Mouse (Mus musculus): Measurements from ENCODE around the gene Adam17. TPM values are rescaled to one million over a fixed set of nuclear protein-coding genes. Genes with fewer than 3 reads are reported as not detected.

Adam17 gene
- polyA plus RNA-seq, 1 experiment: 17.8 TPM

DNA sequence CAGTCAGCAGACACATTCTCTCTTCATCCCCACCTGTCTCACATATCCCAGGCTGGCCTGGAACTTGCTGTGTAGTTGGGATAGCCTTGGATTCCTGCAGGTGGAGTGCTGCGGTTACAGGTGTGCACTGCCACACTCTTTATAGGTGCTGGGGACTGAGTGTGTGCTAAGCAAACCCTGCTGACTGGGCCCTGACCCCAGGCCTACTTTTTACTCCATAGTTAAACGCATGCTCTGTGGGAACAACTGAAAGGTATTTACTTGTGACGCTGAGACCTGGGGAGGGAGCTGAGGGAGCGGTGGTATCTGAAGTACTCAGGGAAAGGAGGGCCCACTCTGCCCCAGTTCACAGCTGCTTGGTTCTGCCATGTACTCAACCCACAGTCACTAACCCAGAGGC, 51.1 kb downstream of the Adam17 start:
- no peaks in the 10 kb centered on the region; the same call in 1 of the 2 replicates for H3K4me1 ChIP-seq (ENCODE audit: control insufficient read depth, insufficient read depth, low read length)
- H3K27ac ChIP-seq (ENCODE audit: control insufficient read depth, insufficient read depth, low read depth, low read length): no peak overlapping the region
- H3K36me3 ChIP-seq (ENCODE audit: control insufficient read depth, insufficient read depth, low read length): peaks cover 1% of the 10 kb centered on the region
- H3K27me3 ChIP-seq (ENCODE audit: control insufficient read depth, insufficient read depth, low read length): no peaks in the 10 kb centered on the region
- no peak for TF ChIP-seq CTCF (IDR thresholded peaks at IDR 0.05; ENCODE audit: control insufficient read depth, insufficient read depth, insufficient replicate concordance, low read depth, low read length)
- TF ChIP-seq POLR2A (IDR thresholded peaks at IDR 0.05; ENCODE audit: control insufficient read depth, low read depth, low read length): no peak
- no peak overlapping the region for H3K4me3 ChIP-seq (ENCODE audit: control insufficient read depth, low read depth, low read length)

DNA sequence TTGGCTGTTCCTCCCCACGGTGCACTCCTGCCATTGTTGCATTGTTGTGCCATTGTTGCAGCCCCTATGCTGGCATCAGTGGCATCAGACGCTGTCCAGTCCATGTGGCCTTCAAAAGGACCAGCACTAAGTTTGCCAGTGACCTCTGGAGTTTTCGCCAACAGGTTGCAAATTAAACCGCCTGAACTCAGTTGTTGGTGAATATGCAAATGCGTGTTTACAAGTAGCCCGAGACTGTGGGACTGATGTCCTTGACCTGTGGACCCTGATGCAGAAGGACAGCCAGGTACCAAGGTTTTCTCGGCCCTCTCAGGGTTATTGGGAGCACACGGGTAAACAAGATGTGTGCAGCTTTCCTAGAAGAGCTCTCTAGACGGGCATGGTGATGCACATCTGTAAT, 52.3 kb downstream of the Adam17 start:
- no peak overlapping the region for H3K27ac ChIP-seq (ENCODE audit: control insufficient read depth, insufficient read depth, low read depth, low read length)
- peaks cover 1% of the 10 kb centered on the region for H3K36me3 ChIP-seq (ENCODE audit: control insufficient read depth, insufficient read depth, low read length)
- no peaks in the 10 kb centered on the region for H3K27me3 ChIP-seq (ENCODE audit: control insufficient read depth, insufficient read depth, low read length)
- peaks cover 2% of the 10 kb centered on the region; the same call in 1 of the 2 replicates for H3K4me1 ChIP-seq (ENCODE audit: control insufficient read depth, insufficient read depth, low read length)
- H3K4me3 ChIP-seq (ENCODE audit: control insufficient read depth, low read depth, low read length): no peak overlapping the region
- TF ChIP-seq POLR2A (IDR thresholded peaks at IDR 0.05; ENCODE audit: control insufficient read depth, low read depth, low read length) (no peak), CTCF (IDR thresholded peaks at IDR 0.05; ENCODE audit: control insufficient read depth, insufficient read depth, insufficient replicate concordance, low read depth, low read length) (no peak)

GRCm38 (mm10) chr12:21320317-21320716, 53.1 kb downstream of the Adam17 start:
- peaks cover 1% of the 10 kb centered on the region for H3K36me3 ChIP-seq (ENCODE audit: control insufficient read depth, insufficient read depth, low read length)
- TF ChIP-seq CTCF (IDR thresholded peaks at IDR 0.05; ENCODE audit: control insufficient read depth, insufficient read depth, insufficient replicate concordance, low read depth, low read length) (no peak), POLR2A (IDR thresholded peaks at IDR 0.05; ENCODE audit: control insufficient read depth, low read depth, low read length) (no peak)
- H3K27me3 ChIP-seq (ENCODE audit: control insufficient read depth, insufficient read depth, low read length): no peaks in the 10 kb centered on the region
- no peak overlapping the region for H3K4me3 ChIP-seq (ENCODE audit: control insufficient read depth, low read depth, low read length)
- no peak overlapping the region for H3K27ac ChIP-seq (ENCODE audit: control insufficient read depth, insufficient read depth, low read depth, low read length)
- peaks cover 5% of the 10 kb centered on the region for H3K4me1 ChIP-seq (ENCODE audit: control insufficient read depth, insufficient read depth, low read length)

GRCm38 (mm10) chr12:21318143-21318895, 55.1 kb downstream of the Adam17 start:
- no peak for TF ChIP-seq POLR2A (IDR thresholded peaks at IDR 0.05; ENCODE audit: control insufficient read depth, low read depth, low read length)
- peak; percentile 35; the same call in 1 of the 2 replicates for TF ChIP-seq CTCF (IDR thresholded peaks at IDR 0.05; ENCODE audit: control insufficient read depth, insufficient read depth, insufficient replicate concordance, low read depth, low read length)
- Histone ChIP-seq H3K4me1 (ENCODE audit: control insufficient read depth, insufficient read depth, low read length) (peaks cover 5% of the 10 kb centered on the region), H3K36me3 (ENCODE audit: control insufficient read depth, insufficient read depth, low read length) (no peaks in the 10 kb centered on the region), H3K27me3 (ENCODE audit: control insufficient read depth, insufficient read depth, low read length) (no peaks in the 10 kb centered on the region), H3K27ac (ENCODE audit: control insufficient read depth, insufficient read depth, low read depth, low read length) (no peak overlapping the region), H3K4me3 (ENCODE audit: control insufficient read depth, low read depth, low read length) (no peak overlapping the region)

- no peak overlapping the region for H3K27ac ChIP-seq (ENCODE audit: control insufficient read depth, insufficient read depth, low read depth, low read length)
- peak overlapping the region; percentile 97; the same call in 1 of the 2 replicates for H3K4me3 ChIP-seq (ENCODE audit: control insufficient read depth, low read depth, low read length)
- no peaks in the 10 kb centered on the region for H3K36me3 ChIP-seq (ENCODE audit: control insufficient read depth, insufficient read depth, low read length)
- H3K27me3 ChIP-seq (ENCODE audit: control insufficient read depth, insufficient read depth, low read length): no peaks in the 10 kb centered on the region
- peaks cover 5% of the 10 kb centered on the region for H3K4me1 ChIP-seq (ENCODE audit: control insufficient read depth, insufficient read depth, low read length)
- TF ChIP-seq POLR2A (IDR thresholded peaks at IDR 0.05; ENCODE audit: control insufficient read depth, low read depth, low read length) (no peak), CTCF (IDR thresholded peaks at IDR 0.05; ENCODE audit: control insufficient read depth, insufficient read depth, insufficient replicate concordance, low read depth, low read length) (no peak)
Measured at GRCm38 (mm10) chr12:21316869-21317265, 56.6 kb downstream of the Adam17 start.

DNA sequence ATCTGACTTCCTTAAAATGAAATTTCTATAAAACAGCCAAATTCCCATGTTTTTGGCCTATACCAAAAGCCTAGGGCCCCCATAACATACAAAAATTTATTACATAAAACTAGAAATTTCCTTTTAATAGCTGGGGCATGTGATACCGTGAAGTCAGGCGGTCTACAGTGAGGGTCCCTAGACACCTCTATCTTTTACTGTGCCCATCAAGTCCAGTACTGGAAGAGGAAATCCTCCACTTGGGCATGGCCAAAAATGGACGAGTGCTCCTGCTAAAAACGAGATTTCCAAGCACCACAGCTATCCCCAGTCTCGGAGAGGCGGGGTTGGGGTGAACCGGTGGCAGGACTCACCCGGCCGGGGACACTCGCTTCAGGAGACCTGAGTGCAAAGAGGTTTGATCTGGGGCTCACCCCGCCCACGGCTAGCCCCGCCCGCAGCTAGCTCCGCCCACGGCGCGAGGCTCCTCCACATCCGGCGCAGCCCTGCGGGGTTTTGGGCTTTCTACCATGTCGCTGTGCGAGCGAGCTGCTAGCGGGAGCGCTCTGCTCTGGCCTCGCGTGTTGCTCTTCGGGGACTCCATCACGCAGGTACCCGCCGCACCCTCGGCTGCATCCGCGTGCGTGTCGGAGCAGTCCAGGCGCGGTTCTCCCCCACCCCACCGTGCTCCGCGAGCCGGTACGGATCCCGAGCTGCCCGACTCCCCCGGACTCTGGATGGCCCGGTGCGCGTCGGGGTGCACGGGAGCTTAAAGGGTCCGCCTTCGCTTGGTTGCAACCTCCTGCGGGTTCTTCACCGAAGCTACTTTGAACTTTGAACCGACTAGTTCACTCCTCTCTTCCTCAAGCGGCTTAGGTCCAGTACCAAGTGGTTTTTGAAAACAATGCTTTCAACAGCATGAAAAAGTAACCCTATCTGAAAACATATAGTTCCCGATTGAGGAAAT, 57.2 kb downstream of the Adam17 start, which contains the start of gene Iah1:
Iah1 (plus strand) TSS at position 467 of the 946 bp plus-strand sequence.
- peaks cover 5% of the 10 kb centered on the region for H3K4me1 ChIP-seq (ENCODE audit: control insufficient read depth, insufficient read depth, low read length)
- peak within 1 kb of the TSS; percentile 97 for H3K4me3 ChIP-seq (ENCODE audit: control insufficient read depth, low read depth, low read length)
- no peaks in the 10 kb centered on the region for H3K36me3 ChIP-seq (ENCODE audit: control insufficient read depth, insufficient read depth, low read length)
- no peaks in the 10 kb centered on the region for H3K27me3 ChIP-seq (ENCODE audit: control insufficient read depth, insufficient read depth, low read length)
- peak within 1 kb of the TSS; percentile 71 for H3K27ac ChIP-seq (ENCODE audit: control insufficient read depth, insufficient read depth, low read depth, low read length)
- TF ChIP-seq POLR2A (IDR thresholded peaks at IDR 0.05; ENCODE audit: control insufficient read depth, low read depth, low read length) (peak; percentile 64; the same call in 1 of the 2 replicates), CTCF (IDR thresholded peaks at IDR 0.05; ENCODE audit: control insufficient read depth, insufficient read depth, insufficient replicate concordance, low read depth, low read length) (no peak)

GRCm38 (mm10) chr12:21312201-21312600, 61.2 kb downstream of the Adam17 start:
- H3K36me3 ChIP-seq (ENCODE audit: control insufficient read depth, insufficient read depth, low read length): no peaks in the 10 kb centered on the region; the same call in 1 of the 2 replicates
- no peak for TF ChIP-seq CTCF (IDR thresholded peaks at IDR 0.05; ENCODE audit: control insufficient read depth, insufficient read depth, insufficient replicate concordance, low read depth, low read length)
- no peak for TF ChIP-seq POLR2A (IDR thresholded peaks at IDR 0.05; ENCODE audit: control insufficient read depth, low read depth, low read length)
- H3K4me3 ChIP-seq (ENCODE audit: control insufficient read depth, low read depth, low read length): no peak overlapping the region
- peaks cover 4% of the 10 kb centered on the region for H3K4me1 ChIP-seq (ENCODE audit: control insufficient read depth, insufficient read depth, low read length)
- no peaks in the 10 kb centered on the region for H3K27me3 ChIP-seq (ENCODE audit: control insufficient read depth, insufficient read depth, low read length)
- no peak overlapping the region for H3K27ac ChIP-seq (ENCODE audit: control insufficient read depth, insufficient read depth, low read depth, low read length)
